Mouse (Mus musculus): Measurements from ENCODE around the gene Herpud1.

Herpud1 gene

GRCm38 (mm10) chr8:94375551-94375991 is 10.7 kb upstream of the Herpud1 start:
- 69% methylated on average over 3 of the region's 3 CpGs for WGBS

- WGBS: 94% methylated on average over 3 of the region's 3 CpGs
These were observed 10.1 kb upstream of the Herpud1 start for GRCm38 (mm10) chr8:94376176-94376575.

GRCm38 (mm10) chr8:94376580-94376979 is 9.7 kb upstream of the Herpud1 start:
- 95% methylated on average over 2 of the region's 2 CpGs for WGBS

- whole genome bisulfite sequencing: 90% methylated on average over 4 of the region's 4 CpGs
These were observed 9.2 kb upstream of the Herpud1 start for GRCm38 (mm10) chr8:94377031-94377430.

GRCm38 (mm10) chr8:94377714-94378205 is 8.5 kb upstream of the Herpud1 start:
- 67% methylated on average over 11 of the region's 11 CpGs for WGBS

GRCm38 (mm10) chr8:94378763-94379415 is 7.3 kb upstream of the Herpud1 start:
- WGBS: 87% methylated on average over 15 of the region's 15 CpGs

- 96% methylated on average over 9 of the region's 9 CpGs for WGBS
These were observed 6.6 kb upstream of the Herpud1 start for GRCm38 (mm10) chr8:94379686-94380085.

- WGBS: 92% methylated on average over 7 of the region's 7 CpGs
These were observed 2.1 kb upstream of the Herpud1 start for GRCm38 (mm10) chr8:94384166-94384565.

GRCm38 (mm10) chr8:94385506-94386213 is 578 bp upstream of the Herpud1 start:
- WGBS: 24% methylated on average over 20 of the region's 20 CpGs

- 1% methylated on average over 25 of the region's 25 CpGs for WGBS
These were observed 918 bp downstream of the Herpud1 start for GRCm38 (mm10) chr8:94387027-94387684.

- WGBS: 13% methylated on average over 6 of the region's 6 CpGs
These were observed 1.5 kb downstream of the Herpud1 start for GRCm38 (mm10) chr8:94387785-94388184.

- 84% methylated on average over 6 of the region's 6 CpGs for WGBS
These were observed 3.3 kb downstream of the Herpud1 start for GRCm38 (mm10) chr8:94389531-94389930.

- 91% methylated on average over 6 of the region's 6 CpGs for WGBS
These were observed 4.2 kb downstream of the Herpud1 start for GRCm38 (mm10) chr8:94390429-94390828.

- 96% methylated on average over 8 of the region's 8 CpGs for WGBS
These were observed 4.7 kb downstream of the Herpud1 start for GRCm38 (mm10) chr8:94390910-94391309.

- WGBS: 76% methylated on average over 12 of the region's 12 CpGs
These were observed 5.9 kb downstream of the Herpud1 start for GRCm38 (mm10) chr8:94392147-94392546.

- WGBS: 65% methylated on average over 6 of the region's 6 CpGs
These were observed 6.4 kb downstream of the Herpud1 start for GRCm38 (mm10) chr8:94392648-94393047.

GRCm38 (mm10) chr8:94395851-94396540 is 9.8 kb downstream of the Herpud1 start:
- 88% methylated on average over 6 of the region's 6 CpGs for WGBS

GRCm38 (mm10) chr8:94396964-94397657 is 10.9 kb downstream of the Herpud1 start:
- 59% methylated on average over 11 of the region's 11 CpGs for WGBS

GRCm38 (mm10) chr8:94398587-94398986 is 12.3 kb downstream of the Herpud1 start:
- 83% methylated on average over 6 of the region's 6 CpGs for WGBS

- 79% methylated on average over 3 of the region's 3 CpGs for WGBS
These were observed 13.2 kb downstream of the Herpud1 start for GRCm38 (mm10) chr8:94399361-94399953.

- WGBS: 85% methylated on average over 2 of the region's 2 CpGs
These were observed 13.7 kb downstream of the Herpud1 start for GRCm38 (mm10) chr8:94399957-94400356.

All from cerebral cortex, adult 2 months (tissue).